Mouse (Mus musculus) intestine, postnatal 0 days (tissue): ENCODE measurements around the gene Grm4. TPM values are rescaled to one million over a fixed set of nuclear protein-coding genes. Genes with fewer than 3 reads are reported as not detected.

Source experiments
- ATAC-seq: fragments of 200-750 bp; cut with Nextera tagmentation; 2 replicates; pipeline ENCODE4 v1.8.0; 2017; ENCODE audit warnings: mild to moderate bottlenecking, moderate TSS enrichment, moderate library complexity
- H3K27ac ChIP-seq: fragments of 300-500 bp; sonication (generic); 2 replicates; pipeline ENCODE4 v1.5.1; 2014; ENCODE audit warnings: mild to moderate bottlenecking, low read depth, low read length, moderate library complexity
- H3K27me3 ChIP-seq: fragments of 300-500 bp; sonication (generic); replicated peaks from 2 replicates; pipeline ENCODE4 v1.6.1; 2014; ENCODE audit warnings: low read length, mixed read lengths; ENCODE audit not compliant: control insufficient read depth, insufficient read depth
- H3K36me3 ChIP-seq: fragments of 300-500 bp; sonication (generic); 2 replicates; pipeline ENCODE4 v1.6.1; 2014; ENCODE audit warnings: mild to moderate bottlenecking, moderate library complexity; ENCODE audit not compliant: control insufficient read depth, insufficient read depth
- H3K4me1 ChIP-seq: fragments of 300-500 bp; sonication (generic); replicated peaks from 2 replicates; pipeline ENCODE4 v1.6.1; 2014; ENCODE audit warnings: antibody characterized with exemption, low read length, mixed read lengths; ENCODE audit not compliant: control insufficient read depth, insufficient read depth
- H3K4me2 ChIP-seq: fragments of 300-500 bp; sonication (generic); replicated peaks from 2 replicates; pipeline ENCODE4 v1.6.1; 2014; ENCODE audit warnings: low read depth, mild to moderate bottlenecking, moderate library complexity
- H3K4me3 ChIP-seq: fragments of 300-500 bp; sonication (generic); 2 replicates; pipeline ENCODE4 v1.5.1; 2014; ENCODE audit warnings: low read depth, low read length
- H3K9ac ChIP-seq: fragments of 300-500 bp; sonication (generic); 2 replicates; pipeline ENCODE4 v1.6.1; 2014; ENCODE audit warnings: mild to moderate bottlenecking, low read depth, low read length
- H3K9me3 ChIP-seq: fragments of 300-500 bp; sonication (generic); 2 replicates; pipeline ENCODE4 v1.6.1; 2016; ENCODE audit warnings: mixed run types; ENCODE audit not compliant: control insufficient read depth
- CTCF ChIP-seq: sonication (generic); IDR thresholded peaks from 2 replicates; pipeline ENCODE4 v1.5.1; 2016; ENCODE audit warnings: low read depth, mild to moderate bottlenecking, control low read depth, antibody characterized with exemption, moderate library complexity
- WGBS: fragments of 180-500 bp; shearing (Covaris S2); extraction: QIAGEN DNeasy Blood & Tissue Kit; methylation state at CpG from one replicate; pipeline ENCODE4 v1.1.7; 2014; 5-methylcytosine and 5-hydroxymethylcytosine counted together
- polyA plus RNA-seq: library from polyadenylated mRNA; unstranded; fragments of >200 nt; fragmentation: Nextera tagmentation; extraction: Ambion mirVana; gene quantifications from 2 replicates; pipeline ENCODE4 v1.2.1, GENCODE M21; 2015

Grm4 gene
- polyA plus RNA-seq, 1 experiment from 2014 or later: 0.47 TPM

DNA sequence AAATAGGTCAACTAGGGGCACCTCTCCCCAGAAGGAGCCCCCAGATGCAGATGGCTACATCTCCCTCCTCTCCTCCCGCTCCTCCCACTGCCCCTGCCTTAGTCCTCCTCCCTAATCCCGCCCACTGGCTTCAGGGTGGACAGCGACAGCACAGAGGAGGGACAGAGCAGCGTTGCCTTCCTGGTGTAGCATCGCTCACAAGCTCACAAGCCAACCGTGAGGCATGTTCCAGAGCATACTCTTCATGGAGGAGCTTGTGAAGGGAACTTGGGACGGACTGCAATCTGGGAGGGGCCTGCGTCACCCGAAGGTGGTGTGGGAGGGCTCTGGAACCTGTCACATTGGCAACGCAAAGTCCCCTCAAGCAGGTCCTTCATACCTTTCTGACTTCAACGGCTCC, 14.8 kb downstream of the Grm4 start:
- Histone ChIP-seq H3K27ac (no peak overlapping the region), H3K9ac (no peak overlapping the region), H3K4me2 (no peak overlapping the region), H3K36me3 (no peaks in the 10 kb centered on the region), H3K4me3 (no peak overlapping the region), H3K9me3 (no peaks in the 10 kb centered on the region), H3K4me1 (no peaks in the 10 kb centered on the region), H3K27me3 (peaks cover 33% of the 10 kb centered on the region)
- ATAC-seq: no peak
- no peak for TF ChIP-seq CTCF
- WGBS: 42% methylated on average over 11 of the region's 11 CpGs

DNA sequence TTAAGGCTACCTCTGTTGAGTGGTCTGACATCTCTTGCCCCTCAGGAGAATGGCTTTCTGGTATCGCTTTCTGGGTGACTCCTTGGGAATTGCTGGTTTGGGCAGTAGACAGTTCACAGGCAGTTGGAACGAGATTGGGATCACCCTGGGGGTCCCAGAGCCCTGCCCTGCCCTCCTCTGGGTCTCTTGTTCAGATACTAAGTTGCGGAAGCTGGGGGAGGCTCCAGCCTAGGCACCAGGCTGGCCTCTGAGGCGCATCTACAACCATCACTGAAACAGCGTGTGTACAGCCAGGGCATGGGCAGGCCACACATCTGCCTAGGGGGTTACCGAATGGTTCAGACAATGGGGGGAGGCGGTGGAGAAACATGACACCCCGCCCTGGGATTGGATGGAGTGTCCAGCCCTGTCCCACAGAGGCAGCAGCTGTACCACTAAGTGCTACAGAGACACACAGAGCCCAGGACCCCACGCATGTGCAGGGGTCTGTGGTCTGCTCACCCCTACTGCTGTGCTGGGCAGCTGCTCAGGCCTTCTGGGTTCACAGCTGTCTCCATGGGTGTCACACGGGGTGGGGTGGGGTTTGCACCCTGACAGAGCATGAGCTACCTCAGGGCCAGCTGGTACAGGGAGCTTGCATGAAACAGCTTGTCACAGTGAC, 15.9 kb downstream of the Grm4 start:
- Histone ChIP-seq H3K4me1 (no peaks in the 10 kb centered on the region), H3K9ac (no peak overlapping the region), H3K4me3 (no peak overlapping the region), H3K27me3 (peaks cover 23% of the 10 kb centered on the region), H3K9me3 (no peaks in the 10 kb centered on the region), H3K27ac (no peak overlapping the region), H3K4me2 (no peak overlapping the region), H3K36me3 (no peaks in the 10 kb centered on the region)
- no peak for ATAC-seq
- WGBS: 42% methylated on average over 10 of the region's 10 CpGs
- no peak for TF ChIP-seq CTCF

DNA sequence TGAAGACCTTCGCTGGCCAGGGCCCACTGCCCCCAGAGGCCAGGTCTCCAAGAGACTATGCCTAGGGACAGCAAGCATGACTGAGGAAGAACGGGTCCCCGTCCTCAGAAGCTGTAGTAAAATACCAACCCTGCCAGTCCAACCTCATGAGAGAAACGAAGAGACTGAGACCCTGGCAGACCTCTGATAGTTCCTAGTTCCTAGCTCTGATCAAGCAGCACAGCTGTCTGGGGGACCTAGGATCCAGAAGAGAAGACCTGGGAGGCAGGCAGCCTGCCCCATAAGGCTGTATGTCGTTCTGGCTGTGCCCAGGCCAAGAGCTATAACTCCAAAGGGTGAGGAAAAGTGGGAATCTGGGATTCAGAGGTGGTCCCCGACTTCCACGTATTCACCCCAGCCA, 17.3 kb downstream of the Grm4 start:
- no peak overlapping the region for H3K9ac ChIP-seq
- no peaks in the 10 kb centered on the region for H3K4me1 ChIP-seq
- no peak for TF ChIP-seq CTCF
- H3K4me2 ChIP-seq: no peak overlapping the region
- no peaks in the 10 kb centered on the region for H3K36me3 ChIP-seq
- H3K27me3 ChIP-seq: 0 out of 2 replicates have a peak, but pooled peaks cover 18% of the 10 kb centered on the region
- 52% methylated on average over 7 of the region's 7 CpGs for WGBS
- H3K27ac ChIP-seq: no peak overlapping the region
- no peaks in the 10 kb centered on the region for H3K9me3 ChIP-seq
- H3K4me3 ChIP-seq: no peak overlapping the region
- ATAC-seq: no peak

DNA sequence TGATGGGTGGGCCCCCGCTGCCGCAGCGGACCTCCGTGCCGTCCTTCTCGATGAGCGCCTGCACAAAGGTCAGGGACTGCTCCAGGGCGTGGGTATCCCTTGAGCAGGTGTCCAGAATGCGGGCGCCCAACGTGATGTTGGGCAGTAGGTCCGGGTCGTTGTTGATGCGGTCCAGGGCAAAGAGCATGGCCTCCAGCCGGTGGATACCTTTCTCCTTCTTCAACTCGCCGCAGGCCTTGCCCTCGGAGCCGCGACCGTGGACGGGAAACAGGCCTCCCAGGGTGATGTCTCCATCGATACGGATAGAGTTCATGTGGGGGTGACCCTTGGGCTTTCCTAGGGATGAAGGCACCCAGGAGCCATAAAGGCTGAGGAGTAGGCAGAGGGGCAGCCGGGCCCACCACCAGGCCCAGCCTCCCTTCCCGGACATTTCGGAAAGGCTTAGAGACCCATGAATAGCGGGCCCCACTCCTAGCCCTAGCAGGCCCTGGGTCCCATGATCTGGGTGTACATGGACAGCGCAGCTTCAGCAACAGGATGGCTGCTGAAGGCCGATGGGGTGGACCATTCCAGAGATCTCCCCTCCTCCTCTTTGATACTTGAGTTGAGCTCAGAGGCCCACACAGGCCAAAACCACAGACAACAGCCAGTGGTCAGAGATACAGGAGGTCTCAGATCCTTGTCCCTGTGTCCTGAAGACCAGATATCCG, 18.3 kb downstream of the Grm4 start:
- no peak overlapping the region for H3K4me3 ChIP-seq
- H3K4me2 ChIP-seq: no peak overlapping the region
- ATAC-seq: no peak
- TF ChIP-seq CTCF: no peak
- 57% methylated on average over 31 of the region's 31 CpGs for WGBS
- no peak overlapping the region for H3K9ac ChIP-seq
- no peaks in the 10 kb centered on the region for H3K4me1 ChIP-seq
- H3K9me3 ChIP-seq: no peaks in the 10 kb centered on the region
- H3K27ac ChIP-seq: no peak overlapping the region
- no peaks in the 10 kb centered on the region for H3K36me3 ChIP-seq
- H3K27me3 ChIP-seq: 0 out of 2 replicates have a peak, but pooled peaks cover 18% of the 10 kb centered on the region

DNA sequence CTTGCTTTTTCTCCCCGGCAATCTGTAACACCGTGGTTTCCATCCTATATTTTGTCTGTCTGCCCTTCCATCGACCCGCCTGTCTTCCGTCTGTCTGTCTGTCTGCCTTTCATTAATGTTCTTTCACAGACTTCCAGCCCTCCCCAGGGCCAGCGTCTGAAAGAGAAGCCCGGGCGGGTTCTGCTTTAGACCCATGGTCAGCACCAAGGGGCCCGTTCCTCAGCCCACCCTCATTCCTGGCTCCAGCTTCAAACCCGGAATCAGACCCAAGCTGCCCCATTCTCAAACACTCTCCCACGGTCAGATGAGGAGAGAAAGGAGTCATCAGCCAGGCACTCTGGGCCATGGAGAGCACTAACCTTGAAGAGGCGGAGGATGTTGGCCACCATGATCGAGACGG, 18.9 kb downstream of the Grm4 start:
- no peaks in the 10 kb centered on the region for H3K4me1 ChIP-seq
- H3K27ac ChIP-seq: no peak overlapping the region
- H3K9ac ChIP-seq: no peak overlapping the region
- 43% methylated on average over 14 of the region's 14 CpGs for WGBS
- no peak for TF ChIP-seq CTCF
- no peak overlapping the region for H3K4me3 ChIP-seq
- ATAC-seq: no peak
- H3K4me2 ChIP-seq: 0 out of 2 replicates have a peak overlapping the region, but pooled peaks have one; percentile 13
- H3K9me3 ChIP-seq: no peaks in the 10 kb centered on the region
- H3K27me3 ChIP-seq: 0 out of 2 replicates have a peak, but pooled peaks cover 18% of the 10 kb centered on the region
- no peaks in the 10 kb centered on the region for H3K36me3 ChIP-seq

DNA sequence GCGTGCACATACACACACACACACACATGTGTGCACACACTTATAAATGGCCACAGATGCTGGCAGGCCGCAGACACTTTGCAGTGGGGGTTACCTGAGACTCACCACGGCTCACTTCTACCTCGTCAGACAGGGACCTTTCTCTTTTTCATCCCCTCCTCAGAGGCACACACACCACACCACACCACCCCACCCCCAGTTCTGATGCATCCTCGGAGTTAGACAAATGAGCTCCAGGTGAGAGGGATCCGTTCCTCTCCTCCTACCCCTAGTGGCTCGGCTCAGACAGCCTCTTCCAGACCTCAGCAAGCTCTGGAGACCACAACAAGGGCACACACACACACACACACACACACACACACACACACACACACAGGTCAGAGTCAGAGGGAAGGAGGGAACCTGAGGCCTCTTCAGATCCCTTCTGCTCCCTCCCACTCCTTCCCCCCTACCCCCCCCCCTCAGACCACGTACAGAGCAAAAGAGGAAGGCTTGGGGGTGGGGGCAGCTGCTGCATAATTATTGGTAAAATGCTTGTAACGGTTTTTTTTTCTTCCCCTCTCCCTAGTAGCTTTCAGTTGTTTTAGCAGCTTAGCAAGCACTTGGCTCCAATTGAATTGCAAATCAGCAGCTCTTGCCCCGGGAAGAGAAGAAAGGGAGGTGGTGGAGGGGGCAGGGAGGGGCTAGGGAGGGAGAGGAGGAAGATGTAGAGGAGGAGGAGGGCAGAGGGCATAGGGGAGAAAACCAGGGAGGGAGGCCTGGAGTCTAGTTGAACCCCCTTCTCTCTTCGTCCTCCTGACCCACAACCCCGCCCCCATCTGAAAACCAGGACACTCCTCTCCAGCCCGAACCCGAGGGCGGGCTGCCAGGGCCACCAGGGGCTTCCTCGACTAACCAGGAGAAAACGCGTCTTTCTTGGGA, 19.6 kb downstream of the Grm4 start:
- H3K9ac ChIP-seq: no peak overlapping the region
- H3K4me1 ChIP-seq: no peaks in the 10 kb centered on the region
- no peak for TF ChIP-seq CTCF
- 0 out of 2 replicates have a peak, but pooled peaks cover 18% of the 10 kb centered on the region for H3K27me3 ChIP-seq
- ATAC-seq: no peak
- no peak overlapping the region for H3K4me3 ChIP-seq
- H3K36me3 ChIP-seq: no peaks in the 10 kb centered on the region
- WGBS: 20% methylated on average over 18 of the region's 18 CpGs
- H3K27ac ChIP-seq: no peak overlapping the region
- H3K9me3 ChIP-seq: no peaks in the 10 kb centered on the region
- 0 out of 2 replicates have a peak overlapping the region, but pooled peaks have one; percentile 13 for H3K4me2 ChIP-seq
